Mouse (Mus musculus): ENCODE data around the gene Prdm10.

- TF ChIP-seq CTCF (IDR thresholded peaks at IDR 0.05; ENCODE audit: insufficient read depth, low read length) = no peak
- no peak for TF ChIP-seq POLR2A (IDR thresholded peaks at IDR 0.05; ENCODE audit: borderline replicate concordance, extremely low read depth, low read depth, low read length)
Observed at GRCm38 (mm10) chr9:31332826-31333225, 52.5 kb downstream of the Prdm10 start.
